Comparison of ENCODE assay signal across 8 mouse cellular contexts in the genomic region with DNA sequence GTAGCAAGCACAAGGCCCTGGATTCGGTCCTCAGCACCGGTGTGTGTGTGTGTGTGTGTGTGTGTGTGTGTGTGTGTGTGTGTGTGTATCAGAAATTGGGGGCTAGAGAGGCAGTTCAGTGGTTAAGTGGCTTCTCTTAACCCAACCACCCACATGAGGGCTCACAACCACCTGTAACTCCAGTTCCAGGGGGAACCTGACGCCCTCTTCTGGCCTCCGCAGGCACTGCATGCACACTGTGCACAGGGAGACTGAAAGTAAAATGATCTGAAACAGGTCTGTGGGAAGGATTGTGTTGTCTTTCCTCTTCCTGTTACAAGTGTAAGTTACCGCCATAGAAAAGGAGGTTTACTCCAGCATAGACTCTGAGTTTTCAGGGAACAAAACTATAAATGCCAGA. TPM values are rescaled to one million over a fixed set of nuclear protein-coding genes. Genes with fewer than 3 reads are reported as not detected.
DNase-seq lines count a peak whose midpoint lies in the region; ATAC-seq lines count a peak whose summit lies in the region.

No protein-coding gene starts in this region.

- no peak overlapping the region for H3K4me2 ChIP-seq in kidney, embryonic 15.5 days

- 63% methylated on average over 5 of the region's 5 CpGs for whole genome bisulfite sequencing in kidney, embryonic 15.5 days

- no peak for ATAC-seq in kidney, embryonic 15.5 days (replicated peaks; ENCODE audit: low FRiP score)

- peak overlapping the region; percentile 90 for H3K27ac ChIP-seq in kidney, embryonic 15.5 days

- no peaks in the 10 kb centered on the region for H3K36me3 ChIP-seq in kidney, embryonic 15.5 days

- no peak overlapping the region for H3K4me3 ChIP-seq in kidney, embryonic 15.5 days (replicated peaks)

- H3K27me3 ChIP-seq in kidney, embryonic 15.5 days: no peaks in the 10 kb centered on the region

- H3K9ac ChIP-seq in kidney, embryonic 15.5 days: no peak overlapping the region

- peaks cover 95% of the 10 kb centered on the region for H3K4me1 ChIP-seq in kidney, embryonic 15.5 days

- no peak for DNase-seq in kidney, adult 11 months
- peak; percentile 87 for DNase-seq in R1 (ENCODE audit: low read depth, low spot score)
- DNase-seq in induced T-regulatory cell, adult 2 months (ENCODE audit: low read depth): peak; percentile 77
- DNase-seq in naive thymus-derived CD4-positive, alpha-beta T cell, adult 2 months (ENCODE audit: low read depth): peak; percentile 73
- no peak for DNase-seq in left cerebral cortex, postnatal 25 days (ENCODE audit: low spot score in 2 of 2)
- no peak for DNase-seq in layer of hippocampus, adult 18-20 months (ENCODE audit: low spot score in 2 of 2)
- no peak for DNase-seq in cerebellum, adult 9-11 months

- intact Hi-C loops in left cerebral cortex, postnatal 25 days (cut with DNase I): loop anchor here (5.0 kb wide), 1 partner anchor 80 kb away; no protein-coding TSS in a partner anchor

- H3K9me3 ChIP-seq in kidney, embryonic 15.5 days (replicated peaks): no peaks in the 10 kb centered on the region

RNA-seq across cellular contexts. Expression of gene Rassf3, which starts 49.0 kb away (rescaled TPM):
- 13.8 and 14.7 TPM in 2 replicates for polyA plus RNA-seq in kidney, embryonic 15.5 days (2015; fragmentation: Nextera tagmentation; extraction: Ambion mirVana)
- total RNA-seq in left cerebral cortex, postnatal 25 days (2021): 10 to 100 TPM; 30.4 to 37.3 TPM
- 1 to 10 TPM; 9.6 to 9.8 TPM for total RNA-seq in layer of hippocampus, adult 18-20 months (2021)

Comparison
In these comparisons a context has a peak if more than half of its experiments do, and no peak if none do; other contexts are left out.
1. DNase-seq: peak in R1 (single experiment), induced T-regulatory cell, adult 2 months (single experiment) and naive thymus-derived CD4-positive, alpha-beta T cell, adult 2 months (single experiment); none in kidney, adult 11 months (single experiment), left cerebral cortex, postnatal 25 days (0 of 2), layer of hippocampus, adult 18-20 months (0 of 2) and cerebellum, adult 9-11 months (single experiment).